Mouse (Mus musculus) MEL (cell line): ENCODE data around the gene Gm21969. TPM values are rescaled to one million over a fixed set of nuclear protein-coding genes. Genes with fewer than 3 reads are reported as not detected.

ENCODE experiments used
- DNase-seq: peaks from one replicate; pipeline ENCODE4 v3.0.0; 2011; ENCODE audit warnings: low read depth, low spot score
- H3K27ac ChIP-seq: 2 replicates; pipeline ENCODE4 v1.5.1; 2012; ENCODE audit warnings: low read depth, mild to moderate bottlenecking, control low read depth, low read length, moderate library complexity; ENCODE audit not compliant: control insufficient read depth
- H3K27me3 ChIP-seq, 2 experiments: fragments of 150-350 bp in 1 of 2; sonication (generic) in 1 of 2; 2 replicates each; pipeline ENCODE4 v1.6.1; 2012; ENCODE audit warnings: low read length in 2 of 2, mild to moderate bottlenecking in 2 of 2, improper control_type of control experiment in 1 of 2, moderate library complexity in 1 of 2; ENCODE audit not compliant: insufficient read depth in 2 of 2, control insufficient read depth in 1 of 2
- H3K36me3 ChIP-seq, 2 experiments: 2 replicates each; pipeline ENCODE4 v1.6.1; 2012 to 2014; ENCODE audit warnings: low read length in 2 of 2, improper control_type of control experiment in 1 of 2, inconsistent platforms in 1 of 2, mild to moderate bottlenecking in 1 of 2; ENCODE audit not compliant: insufficient read depth in 2 of 2, control insufficient read depth in 1 of 2
- H3K4me1 ChIP-seq, 2 experiments: fragments of 150-350 bp in 1 of 2; sonication (generic) in 1 of 2; 2 replicates each; pipeline ENCODE4 v1.6.1; 2012; ENCODE audit warnings: low read length in 2 of 2, improper control_type of control experiment in 1 of 2, mild to moderate bottlenecking in 1 of 2; ENCODE audit not compliant: insufficient read depth in 2 of 2, control insufficient read depth in 1 of 2
- H3K4me3 ChIP-seq, 2 experiments: fragments of 150-350 bp in 1 of 2; sonication (generic) in 1 of 2; 2 replicates each; pipeline ENCODE4 v1.5.1; 2012; ENCODE audit warnings: low read depth in 2 of 2, low read length in 2 of 2, mild to moderate bottlenecking in 2 of 2, moderate library complexity in 2 of 2, control low read depth in 1 of 2, improper control_type of control experiment in 1 of 2; ENCODE audit not compliant: control insufficient read depth in 1 of 2, insufficient read depth in 1 of 2
- H3K79me2 ChIP-seq: 2 replicates; pipeline ENCODE4 v1.6.1; 2012; ENCODE audit warnings: mild to moderate bottlenecking, low read length, moderate library complexity; ENCODE audit not compliant: control insufficient read depth, poor library complexity, insufficient read depth
- H3K9ac ChIP-seq: 2 replicates; pipeline ENCODE4 v1.6.1; 2012; ENCODE audit warnings: low read depth, mild to moderate bottlenecking, control low read depth, low read length, moderate library complexity; ENCODE audit not compliant: control insufficient read depth, poor library complexity, severe bottlenecking
- H3K9me3 ChIP-seq: fragments of 150-350 bp; sonication (generic); replicated peaks from 2 replicates; pipeline ENCODE4 v1.6.1; 2012; ENCODE audit warnings: mild to moderate bottlenecking, low read length, improper control_type of control experiment, moderate library complexity; ENCODE audit not compliant: insufficient read depth
- BHLHE40 ChIP-seq: IDR thresholded peaks from 2 replicates; pipeline ENCODE4 v1.6.1; 2012; ENCODE audit warnings: low read depth, mild to moderate bottlenecking, inconsistent platforms, low read length, improper control_type of control experiment, borderline replicate concordance
- CTCF ChIP-seq, 3 experiments: IDR thresholded peaks in 2 of 3; conservative IDR thresholded peaks in 1 of 3; 2 replicates each; pipeline ENCODE4 v1.5.1; 2011 to 2012; ENCODE audit warnings: low read length in 3 of 3, low read depth in 2 of 3, mild to moderate bottlenecking in 2 of 3, improper control_type of control experiment in 1 of 3, inconsistent platforms in 1 of 3, mixed read lengths in 1 of 3, moderate library complexity in 1 of 3; ENCODE audit not compliant: control insufficient read depth in 1 of 3, insufficient read depth in 1 of 3, poor library complexity in 1 of 3, severe bottlenecking in 1 of 3
- ELF1 ChIP-seq: IDR thresholded peaks from 2 replicates; pipeline ENCODE4 v1.6.1; 2014; ENCODE audit warnings: low read depth, mild to moderate bottlenecking, inconsistent platforms, low read length, improper control_type of control experiment, moderate library complexity
- EP300 ChIP-seq, 2 experiments: IDR thresholded peaks; 2 replicates each; pipeline ENCODE4 v1.6.1; 2011; ENCODE audit warnings: improper control_type of control experiment in 2 of 2, low read length in 2 of 2, low read depth in 1 of 2, mild to moderate bottlenecking in 1 of 2
- GATA1 ChIP-seq: IDR thresholded peaks from 2 replicates; pipeline ENCODE4 v1.6.1; 2011; ENCODE audit warnings: low read depth, low read length, improper control_type of control experiment
- JUND ChIP-seq: IDR thresholded peaks from 2 replicates; pipeline ENCODE4 v1.6.1; 2011; ENCODE audit warnings: low read depth, mild to moderate bottlenecking, improper control_type of control experiment, low read length
- KAT2A ChIP-seq: conservative IDR thresholded peaks from 2 replicates; pipeline ENCODE4 v1.6.1; 2012; ENCODE audit warnings: low read depth, low read length, improper control_type of control experiment, inconsistent platforms
- MAX ChIP-seq: IDR thresholded peaks from 2 replicates; pipeline ENCODE4 v1.6.1; 2011; ENCODE audit warnings: low read length, improper control_type of control experiment
- MYC ChIP-seq: IDR thresholded peaks from 2 replicates; pipeline ENCODE4 v1.6.1; 2011; ENCODE audit warnings: low read depth, mild to moderate bottlenecking, low read length, improper control_type of control experiment, moderate library complexity
- NELFE ChIP-seq: IDR thresholded peaks from 2 replicates; pipeline ENCODE4 v1.6.1; 2011; ENCODE audit warnings: low read depth, low read length, improper control_type of control experiment
- NRF1 ChIP-seq: IDR thresholded peaks from 2 replicates; pipeline ENCODE4 v1.6.1; 2014; ENCODE audit warnings: low read depth, mild to moderate bottlenecking, inconsistent platforms, low read length, improper control_type of control experiment, moderate library complexity; ENCODE audit not compliant: poor library complexity, insufficient read depth, severe bottlenecking
- POLR2AphosphoS5 ChIP-seq: IDR thresholded peaks from 2 replicates; pipeline ENCODE4 v1.6.1; 2012; ENCODE audit warnings: low read depth, borderline replicate concordance, mild to moderate bottlenecking, inconsistent platforms, low read length, moderate library complexity, mixed read lengths
- TAL1 ChIP-seq: IDR thresholded peaks from 2 replicates; pipeline ENCODE4 v1.6.1; 2012; ENCODE audit warnings: mild to moderate bottlenecking, inconsistent platforms, low read length, moderate library complexity, mixed read lengths
- ZC3H11A ChIP-seq: IDR thresholded peaks from 2 replicates; pipeline ENCODE4 v1.6.1; 2012; ENCODE audit warnings: low read depth, mild to moderate bottlenecking, inconsistent platforms, low read length, improper control_type of control experiment
- ZNF384 ChIP-seq: IDR thresholded peaks from 2 replicates; pipeline ENCODE4 v1.6.1; 2012; ENCODE audit warnings: low read depth, mild to moderate bottlenecking, inconsistent platforms, low read length, improper control_type of control experiment
- polyA plus RNA-seq, 2 experiments: library from polyadenylated mRNA; stranded (reverse) in 1 of 2; unstranded in 1 of 2; fragments of >175 nt in 1 of 2; fragments of >200 nt in 1 of 2; gene quantifications; 2 replicates each; pipeline versions ENCODE4 v1.2.1 to v1.2.4; 2012; ENCODE audit warnings: low replicate concordance in 2 of 2, low read depth in 1 of 2; ENCODE audit not compliant: insufficient read length in 2 of 2, insufficient read depth in 1 of 2, missing spikeins in 1 of 2
- total RNA-seq: library from RNA; depleted of rRNA; stranded (reverse); fragments of 300-350 nt; gene quantifications from 2 replicates; pipeline ENCODE4 v1.2.3, GENCODE M21; 2012

Gene Gm21969
- total and polyA plus RNA-seq, 3 experiments: 0.03 TPM; not detected in 2

DNA sequence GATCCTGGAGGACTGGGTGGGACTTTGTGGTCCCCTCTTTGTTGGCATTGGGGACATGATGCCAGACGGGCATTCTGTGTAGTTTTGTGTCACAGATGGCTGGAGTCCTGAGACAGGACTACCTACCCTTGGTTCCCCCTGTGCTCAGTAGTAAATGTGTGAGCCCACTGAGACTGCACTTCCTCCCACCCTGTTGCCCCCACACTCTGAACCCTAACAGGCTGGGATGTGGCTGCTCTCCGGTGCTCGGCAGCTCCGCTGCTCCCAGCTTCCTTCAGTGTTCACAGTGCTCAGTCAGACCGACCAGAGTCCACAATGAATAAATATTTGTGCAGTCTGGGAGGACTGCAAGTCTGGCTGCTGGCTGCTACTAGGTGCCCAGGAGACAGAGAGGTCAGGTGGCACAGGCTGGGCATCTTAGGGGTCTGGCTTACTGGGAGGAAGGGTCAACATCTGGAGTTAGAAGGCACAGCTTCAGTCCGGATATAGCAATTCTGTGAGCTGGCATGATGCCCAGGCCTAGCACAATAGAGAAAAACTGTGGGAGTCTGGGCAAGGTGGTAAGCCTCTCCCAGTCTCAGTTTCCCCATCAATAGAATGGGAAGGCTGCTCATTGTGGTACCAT is 21.4 kb upstream of the Gm21969 start:
- DNase-seq: no peak
- no peak for TF ChIP-seq GATA1
- no peak for TF ChIP-seq TAL1
- no peak for TF ChIP-seq MAX
- no peak for TF ChIP-seq BHLHE40
- TF ChIP-seq NELFE: no peak
- TF ChIP-seq ELF1: no peak
- no peak for TF ChIP-seq ZNF384
- no peak for TF ChIP-seq POLR2AphosphoS5
- no peak for TF ChIP-seq CTCF (IDR thresholded peaks at IDR 0.05 in 2 of 3, conservative IDR thresholded peaks at IDR 0.05 in 1 of 3; ENCODE audit: control insufficient read depth in 1 of 3, insufficient read depth in 1 of 3, low read depth in 2 of 3, low read length in 3 of 3, poor library complexity in 1 of 3, severe bottlenecking in 1 of 3)
- no peak for TF ChIP-seq ZC3H11A
- no peak overlapping the region for H3K4me3 ChIP-seq
- H3K27ac ChIP-seq: no peak overlapping the region
- H3K27me3 ChIP-seq: no peaks in the 10 kb centered on the region
- no peaks in the 10 kb centered on the region for H3K79me2 ChIP-seq
- H3K36me3 ChIP-seq: no peaks in the 10 kb centered on the region
- no peak overlapping the region for H3K9ac ChIP-seq
- H3K9me3 ChIP-seq: no peaks in the 10 kb centered on the region
- no peaks in the 10 kb centered on the region for H3K4me1 ChIP-seq

DNA sequence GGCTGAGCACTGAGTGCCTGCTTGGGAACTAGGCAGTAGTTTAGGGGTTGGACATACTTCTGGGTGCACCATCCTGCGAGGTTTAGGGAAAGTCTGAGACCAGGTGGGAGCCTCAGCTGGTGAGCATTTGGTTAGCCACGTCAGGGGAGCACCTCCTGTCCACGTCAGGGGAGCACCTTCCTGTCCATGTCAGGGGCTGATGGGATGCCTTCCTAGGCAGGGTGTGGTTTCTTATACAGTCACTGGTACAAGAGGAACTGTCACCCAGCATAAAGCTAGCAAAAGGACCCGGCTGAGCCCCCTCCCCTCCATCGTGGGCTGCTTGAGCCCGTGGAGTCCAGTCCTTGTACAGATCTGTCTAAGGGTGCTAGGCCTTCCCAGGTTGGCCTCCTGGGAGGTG is 20.6 kb upstream of the Gm21969 start:
- no peak for DNase-seq
- no peaks in the 10 kb centered on the region for H3K9me3 ChIP-seq
- H3K27ac ChIP-seq: no peak overlapping the region
- H3K4me1 ChIP-seq: no peaks in the 10 kb centered on the region
- H3K36me3 ChIP-seq: no peaks in the 10 kb centered on the region
- no peak overlapping the region for H3K9ac ChIP-seq
- H3K79me2 ChIP-seq: no peaks in the 10 kb centered on the region
- TF ChIP-seq EP300 (IDR thresholded peaks at IDR 0.05; ENCODE audit: low read depth in 1 of 2, low read length in 2 of 2) (no peak), JUND (no peak), KAT2A (no peak), MYC (no peak), ZNF384 (no peak), NRF1 (no peak), TAL1 (no peak)
- H3K27me3 ChIP-seq: no peaks in the 10 kb centered on the region
- H3K4me3 ChIP-seq: no peak overlapping the region
